Mouse (Mus musculus) thymus, postnatal 10 days (tissue): ENCODE results near the gene Arl2.
"Not testable (repeated sequence)": the region's sequence is repeated elsewhere in the genome, so short reads cannot be mapped to it uniquely, and the experiment has no call there.

Source experiments
- DNase-seq, 2 experiments: peaks; one replicate each; pipeline ENCODE4 v3.0.0; 2021; ENCODE audit warnings: low spot score in 2 of 2

Arl2 gene

GRCm38 (mm10) chr19:6141394-6141749 is at the start of gene Arl2:
Arl2 (minus strand) TSS chr19:6141548.
- peak; percentile 76 to 86 for DNase-seq

DNA sequence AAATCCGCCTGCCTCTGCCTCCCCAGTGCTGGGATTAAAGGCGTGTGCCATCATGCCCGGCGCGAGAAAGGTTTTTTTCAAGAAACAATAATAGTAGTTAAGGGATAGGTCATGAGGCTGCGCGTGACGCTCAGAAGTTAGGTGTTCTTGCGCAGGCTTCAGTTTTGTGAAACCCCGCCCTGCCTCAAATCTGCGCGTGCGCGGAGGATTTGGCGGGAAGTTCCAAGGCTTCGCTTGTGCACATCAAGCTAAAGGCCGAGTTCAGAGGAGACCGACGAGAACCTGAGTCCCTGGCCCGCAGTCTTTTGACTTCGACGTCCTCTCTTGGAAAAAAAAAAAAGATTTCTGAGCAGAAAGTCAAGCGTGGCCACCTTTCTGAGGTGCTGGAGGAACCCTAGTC is 42.8 kb upstream of the Arl2 start, which contains the start of gene Majin:
Majin (plus strand) TSS at position 258 of the 400 bp plus-strand sequence.
- DNase-seq = no peak

DNA sequence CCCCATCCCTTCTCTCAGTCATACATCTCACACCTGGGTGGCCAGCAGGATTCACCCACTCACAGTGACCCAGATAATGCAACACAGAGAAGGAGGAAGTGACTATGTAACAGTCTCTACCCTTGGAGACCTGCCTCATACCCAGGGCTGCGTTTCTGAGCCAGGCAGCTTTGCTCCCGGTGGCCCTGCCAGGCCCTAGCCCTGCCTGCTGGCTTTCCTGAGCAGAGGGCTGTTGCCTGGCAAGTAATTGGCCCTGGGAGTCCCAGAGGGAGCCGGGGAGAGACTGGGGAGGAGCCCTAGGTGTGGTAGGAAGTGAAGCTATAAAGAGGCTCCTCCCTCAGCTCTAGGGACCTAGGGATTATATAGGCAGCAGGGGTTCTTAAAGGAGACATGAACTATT is 41.2 kb upstream of the Arl2 start:
- DNase-seq = no peak

DNA sequence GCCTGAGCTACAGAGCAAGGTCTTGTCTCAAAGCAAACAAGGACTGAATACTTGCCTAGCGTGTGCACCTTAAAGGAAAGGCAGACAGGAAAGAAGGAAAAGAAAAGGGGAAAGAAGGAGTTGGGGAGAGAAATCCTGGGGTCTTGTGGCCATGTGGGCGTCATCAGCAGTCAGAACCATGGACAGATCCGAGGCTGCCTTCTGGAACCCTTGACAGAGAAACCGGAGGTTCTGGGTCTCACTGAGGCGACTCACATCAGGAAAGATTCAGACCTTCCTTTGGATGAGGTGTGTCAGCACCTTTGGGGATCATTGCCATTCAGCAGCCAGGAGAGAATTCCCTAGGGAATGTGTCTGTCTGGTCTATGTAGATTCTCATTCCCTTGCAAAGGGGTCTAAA is 40.3 kb upstream of the Arl2 start:
- no peak for DNase-seq

DNA sequence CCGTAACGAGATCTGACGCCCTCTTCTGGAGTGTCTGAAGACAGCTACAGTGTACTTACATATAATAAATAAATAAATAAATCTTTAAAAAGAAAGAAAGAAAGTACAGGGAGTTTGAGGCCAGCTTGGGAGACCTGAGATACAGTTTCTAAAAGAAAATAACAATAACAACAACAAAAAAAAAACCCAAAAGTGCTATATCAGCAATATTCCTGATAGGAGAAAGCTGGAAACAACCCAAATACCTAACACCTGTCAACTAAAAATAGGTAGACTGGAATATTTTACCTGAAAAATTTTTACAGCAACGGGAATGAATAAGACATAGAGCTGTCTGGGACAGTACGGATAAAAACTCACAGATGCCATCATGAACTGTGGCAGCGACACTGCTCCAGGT is 37.4 kb upstream of the Arl2 start:
- DNase-seq = no peak

DNA sequence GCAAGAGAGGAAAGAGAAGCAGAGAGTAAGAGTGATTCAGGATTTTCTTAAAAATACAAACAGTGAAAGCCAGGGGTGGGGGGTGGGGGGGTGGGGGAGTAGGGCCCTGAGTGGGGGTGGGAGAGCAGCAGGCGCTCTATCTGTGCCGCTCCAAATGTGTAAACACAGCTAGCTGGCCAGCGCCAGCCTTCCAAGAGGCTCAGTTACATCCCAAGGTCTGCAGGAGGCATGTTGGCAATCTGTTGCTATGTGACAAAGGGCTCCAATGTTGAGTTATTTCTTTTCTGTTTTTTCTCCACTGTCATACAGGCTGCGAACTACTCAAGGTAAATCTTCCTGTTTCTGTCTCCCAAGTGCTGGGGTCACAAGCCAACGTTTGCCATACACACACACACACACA is 33.4 kb upstream of the Arl2 start:
- DNase-seq = no peak

DNA sequence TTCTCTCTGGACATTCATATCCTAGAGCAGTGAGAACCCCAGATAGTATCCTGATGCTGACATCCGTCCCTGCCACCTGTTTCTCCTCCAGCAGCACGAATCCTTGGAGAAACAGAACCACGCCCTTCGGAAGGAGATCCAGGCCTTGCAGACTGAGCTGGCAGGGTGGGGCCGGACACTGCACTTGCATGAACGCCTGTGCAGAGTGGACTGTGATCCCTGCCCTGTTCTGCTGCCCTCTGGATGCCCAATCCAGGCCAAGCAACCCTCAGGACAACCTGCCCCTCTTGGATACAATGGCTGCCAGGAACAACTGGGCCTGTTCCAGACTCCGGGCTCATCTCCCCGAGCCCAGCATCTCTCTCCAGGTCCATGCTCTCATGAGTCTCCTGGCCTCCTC is 29.9 kb upstream of the Arl2 start:
- no peak for DNase-seq

GRCm38 (mm10) chr19:6166750-6167149 is 25.4 kb upstream of the Arl2 start:
- no peak for DNase-seq

GRCm38 (mm10) chr19:6163872-6164547 is 22.7 kb upstream of the Arl2 start:
- DNase-seq = no peak

GRCm38 (mm10) chr19:6157220-6157619 is 15.9 kb upstream of the Arl2 start:
- no peak for DNase-seq

- DNase-seq = no peak
Measured at GRCm38 (mm10) chr19:6156372-6156771, 15.0 kb upstream of the Arl2 start.

- no peak for DNase-seq
Measured at GRCm38 (mm10) chr19:6155174-6155573, 13.8 kb upstream of the Arl2 start.

GRCm38 (mm10) chr19:6144842-6145241 is 3.5 kb upstream of the Arl2 start:
- no peak for DNase-seq

DNA sequence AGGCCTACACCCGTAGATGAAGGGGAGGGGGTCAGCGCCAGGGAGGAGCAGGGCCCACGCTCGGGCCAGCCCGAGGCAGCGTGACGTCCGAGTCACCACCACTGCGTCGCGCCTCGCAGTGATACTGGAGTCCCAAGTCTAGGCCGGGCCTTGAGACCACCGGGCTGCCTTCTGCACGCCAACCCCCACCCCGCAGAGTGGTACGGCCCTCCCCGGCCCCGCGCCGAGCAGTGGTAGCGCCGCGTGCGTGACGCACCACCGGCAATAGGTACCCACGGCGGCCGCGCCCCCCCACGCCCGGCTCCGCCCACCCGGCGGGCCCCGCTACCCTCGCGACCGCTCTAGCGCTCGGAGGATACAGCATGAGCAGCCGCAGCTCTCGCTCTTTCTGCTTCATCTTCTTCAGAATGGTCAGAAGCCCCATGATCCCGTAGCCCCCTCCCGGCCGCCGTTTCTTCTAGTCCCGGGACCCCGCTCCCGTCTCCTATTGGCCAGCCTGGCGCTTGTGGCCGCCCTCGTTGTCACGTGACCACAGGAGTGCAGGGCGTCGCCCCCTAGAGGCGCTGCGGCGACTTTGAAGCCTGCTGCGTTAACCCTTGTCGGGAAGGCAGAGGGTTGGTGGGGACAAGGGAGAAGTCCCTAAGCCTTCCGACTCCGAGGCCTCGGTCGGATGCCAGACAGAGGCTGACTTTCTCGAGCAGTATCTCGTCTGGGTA is 512 bp downstream of the Arl2 start, which contains the start of gene Batf2:
Batf2 (plus strand) TSS at position 306 of the 716 bp plus-strand sequence.
- DNase-seq = peak; percentile 92 to 93

DNA sequence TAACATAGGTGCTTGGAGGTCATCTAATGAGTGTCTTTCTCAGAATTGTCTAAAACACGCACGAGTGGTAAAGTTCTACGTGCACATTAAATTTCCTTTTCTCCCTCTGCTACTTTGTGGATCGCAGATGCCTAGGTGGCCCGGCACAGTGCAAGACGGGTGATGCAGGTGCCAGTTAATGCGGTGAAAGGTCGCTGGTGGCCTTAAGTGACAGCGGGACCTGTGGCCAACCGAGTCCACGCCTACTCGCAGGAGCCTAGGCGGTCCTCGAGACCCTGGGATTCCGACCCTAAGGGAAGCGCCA is 1.0 kb downstream of the Arl2 start:
- DNase-seq = no peak

- DNase-seq = no peak
Measured at GRCm38 (mm10) chr19:6139701-6140100, 1.6 kb downstream of the Arl2 start.

GRCm38 (mm10) chr19:6136397-6136796 is 5.0 kb downstream of the Arl2 start:
- no peak for DNase-seq

- DNase-seq = not testable (repeated sequence)
Measured at GRCm38 (mm10) chr19:6133197-6133596, 8.2 kb downstream of the Arl2 start.

- no peak for DNase-seq
Measured at GRCm38 (mm10) chr19:6132171-6132827, 9.0 kb downstream of the Arl2 start.

DNA sequence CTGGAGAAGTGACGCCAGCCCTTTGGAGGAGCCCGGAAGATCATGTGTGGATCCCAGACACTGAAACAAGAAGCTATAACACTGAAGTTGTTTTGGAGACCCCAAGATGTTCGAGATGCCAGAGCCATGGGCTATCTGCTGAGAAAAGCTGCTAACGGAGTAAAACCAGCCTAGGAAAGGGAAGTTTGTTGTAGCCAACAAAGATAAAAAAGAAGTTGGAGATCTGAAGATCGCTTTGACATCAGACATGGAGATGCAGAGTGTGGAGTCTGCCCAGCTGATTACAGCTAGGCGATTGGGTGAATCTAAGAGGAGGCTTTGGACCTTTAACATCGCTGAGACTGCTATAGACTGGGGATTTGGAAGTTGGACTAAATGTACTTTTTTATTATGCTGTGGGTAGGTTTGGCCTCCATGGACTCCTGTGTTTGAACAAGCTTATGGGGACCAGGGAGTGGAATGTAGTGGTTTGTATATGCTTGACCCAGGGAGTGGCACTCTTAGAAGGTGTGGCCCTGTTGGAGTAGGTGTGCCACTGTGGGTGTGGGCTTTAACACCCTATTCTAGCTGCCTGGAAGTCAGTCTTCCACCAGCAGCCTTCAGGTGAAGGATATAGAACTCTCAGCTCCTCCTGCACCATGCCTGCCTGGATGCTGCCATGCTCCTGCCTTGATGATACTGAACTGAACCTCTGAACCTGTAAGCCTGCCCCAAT is 10.8 kb downstream of the Arl2 start:
- not testable (repeated sequence) for DNase-seq

GRCm38 (mm10) chr19:6127760-6128341 is 13.5 kb downstream of the Arl2 start, which contains the start of gene Snx15:
Snx15 (minus strand) TSS chr19:6128304.
- peak; percentile 95 to 97 for DNase-seq
